Mouse (Mus musculus): ENCODE measurements around the gene Slc15a2. TPM values are rescaled to one million over a fixed set of nuclear protein-coding genes. Genes with fewer than 3 reads are reported as not detected.

Slc15a2 gene
- total RNA-seq, 2 experiments from 2014 or later = 40.0 to 46.5 TPM

GRCm38 (mm10) chr16:36708751-36709150, 76.0 kb downstream of the Slc15a2 start:
- H3K4me3 ChIP-seq = no peak overlapping the region
- H3K27ac ChIP-seq = no peak overlapping the region
- no peak for DNase-seq (ENCODE audit: low spot score in 2 of 2)
- no peak for TF ChIP-seq CTCF (conservative IDR thresholded peaks at IDR 0.05)

GRCm38 (mm10) chr16:36707702-36708423, 76.9 kb downstream of the Slc15a2 start:
- H3K4me3 ChIP-seq = no peak overlapping the region
- DNase-seq (ENCODE audit: low spot score in 2 of 2) = no peak
- TF ChIP-seq CTCF (conservative IDR thresholded peaks at IDR 0.05) = no peak
- no peak overlapping the region for H3K27ac ChIP-seq

GRCm38 (mm10) chr16:36700484-36700883, 84.3 kb downstream of the Slc15a2 start:
- no peak overlapping the region for H3K27ac ChIP-seq
- no peak for DNase-seq (ENCODE audit: low spot score in 2 of 2)
- no peak overlapping the region for H3K4me3 ChIP-seq
- TF ChIP-seq CTCF (conservative IDR thresholded peaks at IDR 0.05) = no peak

Small RNAs within 50 kb of the gene (microRNA-seq; reads per million reads assigned to microRNA genes)
- 0 reads per million in 2 experiments for gene Gm22617

Other genes starting within 250 kb of the Slc15a2 start
- gene Casr, start 222.8 kb downstream of the Slc15a2 start, total RNA-seq (2021) = 1 to 10 TPM in 1 of 2 experiments, under 1 TPM in 1; 0.49 to 1.1 TPM
- gene Cd86, start 118.9 kb downstream of the Slc15a2 start, total RNA-seq (2021) = 1 to 10 TPM; 1.0 to 2.1 TPM
- under 1 TPM; 0.18 to 0.25 TPM for gene Ildr1, start 91.0 kb downstream of the Slc15a2 start, total RNA-seq (2021)
- gene Iqcb1, start 43.4 kb upstream of the Slc15a2 start, total RNA-seq (2021) = 10 to 100 TPM; 41.1 to 46.2 TPM
- gene Eaf2, start 90.0 kb upstream of the Slc15a2 start, total RNA-seq (2021) = 1 to 10 TPM; 1.7 to 3.4 TPM
- gene Golgb1, start 90.2 kb upstream of the Slc15a2 start, total RNA-seq (2021) = 10 to 100 TPM; 67.6 to 75.6 TPM
- 1 to 10 TPM; 3.6 to 4.4 TPM for gene Hcls1, start 150.0 kb upstream of the Slc15a2 start, total RNA-seq (2021)
- not detected for gene Fbxo40, start 205.5 kb upstream of the Slc15a2 start, total RNA-seq (2021)
- 1 to 10 TPM; 1.2 to 2.0 TPM for gene Polq, start 226.8 kb upstream of the Slc15a2 start, total RNA-seq (2021)

Data from layer of hippocampus, adult 2 months (tissue).